Mouse (Mus musculus) cerebellum, adult 11-12 months (tissue): ENCODE data around the gene Atf4.
A peak's percentile ranks its signal among the peaks of the same experiment; 100 is the strongest.

Experiments
- DNase-seq: peaks from one replicate; pipeline ENCODE4 v3.0.0; 2022

Atf4 gene

DNA sequence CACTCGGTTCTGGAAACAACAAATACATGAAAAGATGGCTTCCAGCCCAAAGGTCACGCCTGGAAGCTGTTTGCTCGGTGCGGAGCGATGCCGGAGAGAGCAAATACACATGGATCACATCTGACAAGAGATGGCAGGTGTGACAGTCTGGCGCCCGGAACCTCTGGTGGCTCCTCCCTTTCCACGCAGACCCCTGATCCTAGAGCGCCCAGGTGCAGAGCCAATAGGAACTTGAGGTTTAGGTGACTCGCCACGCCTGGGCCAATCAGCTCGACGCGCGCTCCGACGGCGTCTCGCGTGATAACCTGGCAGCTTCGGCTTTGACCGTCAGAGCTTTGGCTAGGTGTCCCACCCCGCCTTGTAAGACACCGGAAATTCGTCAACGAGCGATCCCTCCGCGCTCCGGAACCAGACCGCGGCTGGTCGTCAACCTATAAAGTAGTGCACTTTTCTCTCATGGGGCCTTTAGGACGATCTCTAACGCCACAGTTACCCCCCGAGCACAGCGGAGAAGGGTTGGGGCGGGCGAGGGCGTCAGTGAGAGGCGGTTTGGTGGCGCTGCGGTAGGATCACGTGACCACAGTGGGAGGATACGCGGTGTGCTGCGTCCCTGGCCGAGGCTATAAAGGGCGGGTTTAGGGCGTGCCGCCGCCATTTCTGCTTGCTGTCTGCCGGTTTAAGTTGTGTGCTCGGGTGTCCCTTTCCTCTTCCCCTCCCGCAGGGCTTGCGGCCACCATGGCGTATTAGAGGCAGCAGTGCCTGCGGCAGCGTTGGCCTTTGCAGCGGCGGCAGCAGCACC lies at the start of gene Atf4:
Gene Atf4 (plus strand): TSS at position 338 of the 799 bp plus-strand sequence.
- peak; percentile 100 for DNase-seq

DNA sequence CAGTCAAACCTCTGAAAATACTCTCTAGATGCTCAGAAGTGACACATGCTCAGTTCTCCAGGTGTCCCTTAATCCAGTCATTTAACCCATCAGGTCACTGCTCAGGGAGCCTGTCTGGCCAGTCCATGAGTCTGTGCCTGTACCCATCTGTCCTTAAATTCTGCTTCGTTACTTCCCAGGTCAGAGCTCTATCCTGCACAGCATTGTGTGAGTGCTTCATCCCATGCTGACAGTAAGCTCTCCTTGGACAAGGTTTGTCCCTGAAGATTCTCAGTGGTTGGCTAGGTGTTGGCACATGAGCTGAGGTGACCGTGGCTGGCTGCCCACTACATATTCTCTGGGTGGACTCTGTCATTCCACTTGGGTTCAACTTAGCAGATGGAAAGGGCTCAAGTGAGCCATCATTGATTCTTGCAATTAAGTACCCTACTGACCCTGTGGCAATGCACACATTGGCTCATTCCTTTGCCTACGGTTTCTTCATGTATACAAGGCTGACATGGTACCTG lies 48.9 kb upstream of the Atf4 start:
- no peak for DNase-seq

DNA sequence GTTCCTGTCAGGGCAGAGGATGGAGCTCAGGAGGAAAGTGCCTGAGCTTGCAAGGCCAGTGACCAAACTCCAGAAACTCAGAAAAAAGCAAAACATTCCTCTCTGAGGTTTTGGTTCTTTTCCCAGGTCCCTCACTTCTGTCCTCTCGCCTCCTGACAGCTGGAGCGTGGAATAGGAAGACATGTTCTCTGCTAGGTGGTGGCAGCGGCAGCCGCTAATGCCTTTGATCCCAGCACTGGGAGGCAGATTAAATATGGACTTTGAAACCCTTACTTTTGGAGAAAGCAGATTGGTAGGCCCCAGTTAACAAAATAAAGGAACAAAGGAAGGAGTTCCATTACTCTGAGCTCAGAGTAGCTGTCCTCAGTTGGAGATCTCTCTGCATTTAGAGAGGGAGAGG lies 46.5 kb upstream of the Atf4 start:
- DNase-seq = no peak

DNA sequence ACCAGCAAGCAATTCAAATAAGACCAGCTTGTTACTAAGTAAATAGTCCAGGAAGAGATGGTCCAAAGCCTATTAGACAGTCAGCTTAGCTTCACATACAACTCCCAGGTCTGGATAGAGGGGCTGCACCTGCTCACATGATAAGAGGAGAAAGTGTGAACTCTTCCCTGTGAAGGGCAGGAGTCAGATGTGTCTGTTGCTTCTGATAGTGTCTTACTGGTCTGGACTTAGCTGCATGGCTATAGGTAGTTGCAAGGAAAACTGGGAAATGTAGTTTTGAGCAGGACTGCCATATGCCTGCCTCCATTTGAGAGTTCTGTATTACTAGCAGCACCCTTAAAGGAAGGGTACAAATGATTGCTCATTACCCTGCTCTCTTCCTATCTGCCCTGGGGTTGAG lies 41.3 kb upstream of the Atf4 start:
- no peak for DNase-seq

DNA sequence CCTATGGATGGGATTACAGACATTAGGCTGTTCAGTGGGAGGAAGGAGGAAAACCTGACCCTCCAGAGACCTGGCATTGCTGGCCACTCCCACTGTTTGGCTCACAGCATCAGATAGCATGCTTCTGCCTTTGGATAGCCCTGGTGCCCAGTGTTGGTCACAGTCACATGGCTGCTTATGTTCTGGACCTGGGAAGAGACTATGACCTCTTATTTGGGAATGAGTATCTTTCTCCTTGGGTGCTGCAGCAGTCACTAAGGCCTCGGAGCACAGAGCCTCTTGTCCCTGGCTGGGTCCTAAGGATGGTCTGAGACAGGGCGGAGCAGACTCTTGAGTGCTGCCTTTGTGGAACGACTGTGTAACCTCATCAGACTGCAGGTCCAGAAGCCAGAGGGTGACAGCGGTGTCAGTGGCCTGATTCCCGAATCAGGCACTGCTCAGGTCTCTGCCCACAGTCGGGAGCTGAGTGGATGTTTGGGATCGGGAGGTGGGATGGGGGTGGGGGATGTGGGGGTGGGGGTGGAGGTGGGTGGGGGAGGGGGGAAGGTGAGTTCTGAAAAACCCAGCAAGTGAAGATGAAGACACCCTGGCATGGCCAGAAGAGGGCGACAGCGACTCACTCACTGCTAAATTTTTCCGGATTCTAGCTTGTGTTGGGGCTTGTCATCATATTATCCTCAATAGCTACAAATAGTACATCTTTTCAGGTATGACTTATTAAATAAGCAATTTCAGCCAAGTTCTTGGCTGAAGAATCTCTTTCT lies 39.1 kb upstream of the Atf4 start:
- DNase-seq = no peak

DNA sequence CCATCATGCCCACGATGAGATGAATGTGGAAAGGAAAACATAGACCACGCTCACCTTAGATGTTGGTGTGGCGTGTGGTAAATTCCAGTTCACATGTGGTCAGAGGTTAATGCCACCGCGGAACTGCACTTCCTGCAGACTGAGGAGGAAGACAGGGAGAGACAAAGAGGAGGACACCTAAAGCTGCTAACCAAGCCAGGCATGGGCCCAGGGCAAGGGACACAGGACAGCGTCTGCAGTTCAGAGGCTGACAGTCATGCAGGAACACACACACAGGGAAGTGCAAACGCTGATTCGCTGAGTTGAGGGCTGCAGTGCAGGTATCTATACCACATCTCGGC lies 38.5 kb upstream of the Atf4 start:
- DNase-seq = no peak

DNA sequence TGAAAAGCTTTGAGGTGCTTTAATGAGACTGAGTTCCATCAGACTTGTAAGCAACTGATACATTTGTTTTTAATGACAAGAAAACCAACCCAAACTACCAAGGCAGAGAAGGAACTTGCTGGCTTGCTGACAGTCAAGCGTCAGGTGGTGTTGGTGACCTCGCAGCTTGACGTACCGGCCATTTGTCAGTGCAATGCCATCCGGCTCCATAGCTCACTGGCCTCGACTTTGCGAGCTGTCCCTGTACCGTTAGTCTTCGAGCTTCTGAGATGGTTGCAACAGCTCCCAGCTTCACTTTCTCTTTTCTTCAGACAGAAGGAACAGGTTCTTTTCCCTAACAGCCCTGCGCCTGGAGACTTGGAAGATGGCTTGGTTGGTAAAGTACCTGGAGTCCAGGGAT lies 37.5 kb upstream of the Atf4 start:
- DNase-seq = no peak

DNA sequence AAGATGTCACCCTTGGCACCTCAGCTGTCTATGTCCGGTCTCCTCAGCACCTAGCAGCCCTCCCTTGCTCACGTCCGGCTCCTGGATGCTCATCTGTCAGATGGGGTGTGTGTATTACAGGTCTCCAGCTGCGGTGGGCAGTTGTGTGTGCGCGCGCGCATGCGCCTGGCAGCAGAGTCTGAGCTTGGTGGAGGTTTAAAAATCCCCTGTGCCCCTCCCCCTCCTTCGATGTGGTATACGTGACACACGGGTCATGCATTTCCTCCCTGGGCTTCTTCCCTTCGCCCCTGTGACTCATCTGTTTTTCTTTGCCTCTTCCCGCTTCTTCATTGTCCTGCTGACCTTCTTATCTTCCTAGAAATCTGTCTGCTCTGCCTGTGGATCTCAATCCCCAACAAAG lies 35.8 kb upstream of the Atf4 start:
- DNase-seq = no peak

DNA sequence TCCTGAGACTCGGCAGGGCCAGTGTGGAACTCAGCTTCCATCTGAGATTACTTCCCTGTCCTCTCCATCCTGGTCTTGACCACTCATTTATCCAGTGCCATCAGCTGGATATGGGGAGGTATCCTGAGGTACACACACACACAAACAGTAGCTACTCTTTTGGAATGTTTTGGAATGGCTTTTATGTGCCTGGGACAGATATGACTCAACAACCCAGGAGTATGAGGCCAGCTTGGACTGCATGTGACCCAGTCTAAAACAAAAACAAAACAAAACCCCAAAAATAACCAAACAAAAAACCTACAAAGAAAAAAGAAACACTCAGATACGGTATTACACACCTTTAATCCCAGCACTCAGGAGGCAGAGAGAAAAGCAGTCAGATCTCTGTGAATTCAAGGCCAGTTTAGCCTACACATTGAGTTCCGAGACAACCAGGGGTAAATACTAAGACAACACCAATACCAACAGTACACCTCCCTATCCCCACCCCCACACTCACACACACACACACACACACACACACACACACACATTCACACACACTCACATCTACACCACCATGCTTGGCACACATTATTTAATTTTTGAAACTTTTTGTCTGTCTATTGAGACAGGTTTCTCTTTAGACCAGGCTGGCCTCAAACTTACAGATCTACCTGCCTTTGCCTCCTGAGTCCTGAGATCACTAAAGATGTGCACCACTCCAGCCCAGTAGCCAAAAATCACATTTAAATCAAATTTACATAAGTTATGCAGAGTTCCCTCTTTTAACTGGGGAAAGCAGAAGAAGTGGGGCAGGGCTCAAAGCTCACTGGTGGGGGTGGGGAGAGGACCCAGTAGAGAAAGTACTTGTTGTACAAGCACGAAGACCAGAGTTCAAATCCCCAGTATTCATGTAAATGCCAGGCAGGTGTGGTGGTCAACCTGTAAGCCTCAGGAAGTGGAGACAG lies 35.0 kb upstream of the Atf4 start:
- DNase-seq = no peak

DNA sequence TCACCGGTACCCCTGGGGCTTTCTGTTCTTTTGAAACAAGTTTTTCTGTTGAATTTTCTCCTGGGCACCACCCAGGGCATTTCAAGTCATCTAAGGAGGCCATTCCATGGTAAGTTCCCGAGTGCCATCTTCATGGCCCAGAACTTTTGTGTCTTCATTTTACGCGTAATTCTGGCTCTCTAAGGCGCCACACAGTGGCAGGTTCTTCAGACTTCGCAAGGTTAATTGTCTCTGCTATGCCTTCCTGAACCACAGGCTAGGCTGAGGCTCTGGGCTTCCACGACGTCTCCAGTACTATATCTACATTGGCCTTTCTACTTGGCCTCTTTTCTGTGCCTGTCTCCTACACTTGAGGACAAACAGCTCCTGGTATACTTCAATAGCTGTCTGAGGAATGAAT lies 34.0 kb upstream of the Atf4 start:
- no peak for DNase-seq

DNA sequence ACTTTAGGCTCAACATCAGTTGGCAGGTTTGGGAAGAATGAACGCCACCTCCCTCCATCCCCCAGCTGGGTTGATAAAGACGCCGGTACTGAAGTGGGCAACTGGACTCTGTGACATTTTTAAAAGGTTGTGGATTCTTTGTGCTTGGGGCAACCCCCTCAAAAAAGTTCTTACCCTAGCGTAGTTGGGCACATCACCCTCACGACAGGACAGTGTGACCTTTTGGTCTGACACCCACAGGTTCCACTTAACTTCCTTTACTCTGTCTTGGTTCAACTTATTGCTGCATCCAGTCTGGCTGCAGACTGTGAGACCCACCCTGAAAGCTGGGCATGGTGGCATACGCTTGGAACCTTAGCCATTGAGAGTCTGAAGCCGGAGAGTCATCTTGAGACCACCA lies 31.2 kb upstream of the Atf4 start:
- DNase-seq = no peak

DNA sequence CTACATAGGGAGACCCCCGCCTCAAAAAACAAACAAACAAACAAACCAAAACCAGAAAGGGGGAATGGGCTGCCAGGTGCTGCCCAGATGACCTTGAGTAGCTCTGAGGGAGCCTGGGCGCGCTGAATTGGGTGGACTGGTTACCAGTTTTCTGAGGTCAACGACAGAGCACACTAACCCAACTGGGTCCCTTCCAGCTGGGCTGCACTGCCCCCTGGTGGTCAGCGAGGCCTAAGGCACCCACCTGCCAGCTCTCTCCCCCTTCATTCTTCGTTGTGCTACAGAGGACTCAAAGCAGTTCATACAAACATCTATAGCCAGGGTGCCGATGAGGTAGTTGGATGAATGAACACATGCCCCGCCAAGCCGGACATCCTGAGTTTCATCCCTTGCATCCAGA lies 29.8 kb upstream of the Atf4 start:
- peak; percentile 74 for DNase-seq

DNA sequence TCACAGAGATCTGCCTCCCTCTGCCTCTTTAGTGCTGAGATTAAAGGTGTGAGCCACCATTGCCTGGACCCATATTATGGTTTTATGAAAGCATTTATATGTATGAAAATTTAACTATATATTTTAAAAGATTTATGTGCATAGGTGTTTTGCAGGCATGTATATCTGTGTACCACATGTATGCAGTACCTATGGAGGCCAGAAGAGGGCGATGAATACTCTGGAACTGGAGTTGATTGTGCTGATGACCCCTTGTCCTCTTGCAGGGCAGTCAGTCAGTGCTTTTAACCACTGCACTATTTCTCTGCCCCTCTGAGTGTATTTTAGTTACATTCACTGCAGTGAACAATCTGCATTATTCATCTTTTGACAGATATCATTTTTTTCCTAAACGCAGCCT lies 29.2 kb upstream of the Atf4 start:
- DNase-seq = no peak

DNA sequence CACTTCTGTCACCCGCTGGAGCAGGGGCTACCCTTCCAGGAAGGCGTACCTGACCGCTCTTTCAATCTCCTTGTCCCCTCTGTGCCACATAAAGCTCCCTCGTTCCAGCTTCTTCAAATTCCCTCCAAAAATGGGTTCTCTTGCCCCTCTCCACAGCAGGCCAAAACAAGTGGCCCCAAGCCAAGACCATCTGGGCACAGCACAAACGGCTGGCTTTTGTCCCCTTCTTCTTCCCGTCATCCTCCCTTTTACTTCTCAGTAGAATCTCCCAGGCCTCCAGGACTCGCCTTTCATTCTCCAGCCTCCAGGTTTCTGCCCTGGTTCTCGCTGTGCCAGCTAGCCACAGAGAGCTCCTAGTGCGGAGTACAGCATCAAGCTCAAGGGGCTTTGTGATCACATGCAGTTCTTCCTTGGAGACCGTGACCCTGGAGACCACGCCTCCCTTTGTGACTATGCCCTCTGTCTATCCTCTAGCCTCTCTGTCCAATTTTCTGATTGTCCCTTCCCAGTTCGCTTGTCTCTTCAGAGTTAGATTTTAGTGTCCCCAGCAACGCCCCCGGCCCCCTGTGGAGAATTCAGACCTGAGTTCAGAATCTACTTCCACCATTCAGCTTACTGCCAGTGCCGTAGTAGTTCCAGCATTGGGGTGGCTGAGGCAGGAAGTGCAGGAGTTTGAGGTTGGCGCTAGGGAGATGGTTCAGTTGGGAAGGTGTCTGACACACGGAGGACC lies 26.7 kb upstream of the Atf4 start:
- DNase-seq = no peak

DNA sequence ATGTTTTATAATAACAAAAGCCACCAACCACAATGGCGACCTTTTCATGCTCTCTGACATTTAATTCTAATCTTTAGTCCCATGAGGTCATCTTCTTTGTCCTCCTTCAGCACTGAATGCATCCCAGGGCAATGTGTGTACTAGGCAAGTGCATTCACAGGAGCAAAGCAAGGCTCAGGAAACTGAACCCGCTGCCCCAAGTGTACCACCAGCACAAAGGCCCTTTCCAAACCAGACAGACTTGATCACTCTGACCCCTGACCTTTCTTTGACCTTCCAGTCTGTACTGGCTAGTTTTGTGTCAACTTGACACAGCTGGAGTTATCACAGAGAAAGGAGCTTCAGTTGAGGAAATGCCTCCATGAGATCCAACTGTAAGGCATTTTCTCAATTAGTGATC lies 22.7 kb upstream of the Atf4 start:
- DNase-seq = no peak

DNA sequence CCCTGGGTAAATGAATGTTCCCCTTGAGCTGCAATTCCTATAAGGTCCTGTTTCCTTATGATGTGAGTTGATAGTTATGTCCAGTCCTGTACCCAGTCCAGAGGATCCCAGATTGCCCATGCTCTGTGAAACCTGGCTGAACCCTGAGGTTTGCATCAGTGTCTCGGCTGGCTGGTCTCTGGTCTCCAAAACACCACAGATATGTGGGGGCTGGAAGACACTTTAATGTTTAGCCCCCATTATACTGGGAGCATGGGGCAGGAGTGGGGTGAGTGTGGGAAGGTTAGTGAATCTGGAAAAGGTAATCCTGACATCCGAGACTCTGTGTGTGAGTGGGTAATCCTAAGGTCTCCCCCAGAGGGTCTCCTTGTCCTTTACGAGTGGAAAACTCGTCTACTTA lies 21.9 kb upstream of the Atf4 start:
- DNase-seq = no peak

DNA sequence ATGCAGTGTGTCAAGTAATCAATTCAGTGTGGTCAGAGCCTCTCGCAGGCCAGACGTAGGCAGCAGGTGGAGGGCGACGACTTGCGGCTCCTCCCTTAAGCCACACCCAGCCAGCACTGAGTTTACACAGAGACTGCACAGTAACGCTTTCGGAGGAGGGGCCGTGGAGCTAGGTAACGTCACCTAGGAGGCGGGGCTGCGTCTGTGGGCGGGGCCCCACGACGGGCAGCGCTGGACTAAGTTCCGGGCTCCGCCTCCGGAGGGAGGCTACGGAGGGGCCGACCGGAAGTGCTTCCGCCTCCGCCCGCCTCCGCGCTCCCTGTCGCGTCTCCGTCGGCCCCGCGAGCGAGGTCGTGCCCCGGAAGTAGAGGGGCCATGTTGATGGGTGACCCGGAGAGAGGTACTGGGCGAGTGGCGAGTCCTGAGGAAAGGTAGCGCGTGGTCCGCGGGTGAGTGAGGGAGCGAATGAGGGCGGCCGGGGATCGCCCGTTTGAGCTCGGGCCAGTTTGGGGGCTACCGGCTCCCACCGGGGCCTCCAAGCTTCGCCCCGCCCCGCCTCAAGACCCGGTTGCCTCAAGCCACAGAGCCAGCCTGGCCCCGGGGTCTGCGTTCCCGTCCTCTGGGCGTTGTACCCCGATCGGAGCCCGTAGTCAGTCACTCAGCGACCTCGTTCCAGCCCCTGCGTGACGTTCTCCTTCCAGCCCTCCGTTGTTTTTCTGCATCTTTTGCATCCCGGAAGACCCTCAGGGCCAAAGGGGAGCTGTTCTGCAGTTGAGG lies 21.1 kb upstream of the Atf4 start, which contains the start of gene Mief1:
Gene Mief1 (plus strand): TSS at position 286 of the 777 bp plus-strand sequence.
- peak; percentile 98 for DNase-seq

DNA sequence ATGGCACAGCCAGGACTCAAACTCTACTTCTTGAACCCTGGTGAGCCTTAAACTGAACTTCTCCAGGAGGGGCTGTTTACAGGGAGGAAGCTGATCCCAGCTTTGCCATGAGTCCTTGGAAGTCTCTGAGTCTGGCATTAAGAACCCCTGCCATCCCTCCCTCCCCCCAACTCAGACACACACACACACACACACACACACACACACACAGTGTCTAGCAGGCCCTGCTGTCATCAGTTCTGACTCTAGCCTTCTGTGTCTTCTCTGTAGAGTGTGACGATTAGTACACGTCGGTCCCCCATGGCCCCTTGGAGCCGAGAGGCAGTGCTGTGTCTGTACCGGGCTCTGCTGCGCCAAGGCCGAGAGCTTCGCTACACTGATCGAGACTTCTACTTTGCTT lies 19.4 kb upstream of the Atf4 start, which contains the start of gene AC140267.1:
Gene AC140267.1 (plus strand): TSS at position 301 of the 400 bp plus-strand sequence.
- no peak for DNase-seq

DNA sequence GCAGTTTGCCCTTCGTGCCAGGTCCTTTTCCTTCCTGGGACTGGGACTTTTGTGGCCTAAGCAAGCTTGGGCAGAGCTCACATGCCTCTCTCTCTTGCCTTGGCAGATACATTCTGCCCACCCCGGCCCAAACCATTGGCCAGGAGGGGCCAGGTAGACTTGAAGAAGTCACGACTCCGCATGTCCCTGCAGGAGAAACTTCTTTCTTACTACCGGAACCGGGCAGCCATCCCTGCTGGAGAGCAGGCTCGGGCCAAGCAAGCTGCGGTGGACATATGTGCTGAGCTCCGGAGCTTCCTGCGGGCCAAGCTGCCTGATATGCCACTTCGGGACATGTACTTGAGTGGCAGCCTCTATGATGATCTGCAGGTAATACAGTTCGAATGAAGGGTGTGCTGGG lies 6.8 kb upstream of the Atf4 start:
- peak; percentile 71 for DNase-seq

DNA sequence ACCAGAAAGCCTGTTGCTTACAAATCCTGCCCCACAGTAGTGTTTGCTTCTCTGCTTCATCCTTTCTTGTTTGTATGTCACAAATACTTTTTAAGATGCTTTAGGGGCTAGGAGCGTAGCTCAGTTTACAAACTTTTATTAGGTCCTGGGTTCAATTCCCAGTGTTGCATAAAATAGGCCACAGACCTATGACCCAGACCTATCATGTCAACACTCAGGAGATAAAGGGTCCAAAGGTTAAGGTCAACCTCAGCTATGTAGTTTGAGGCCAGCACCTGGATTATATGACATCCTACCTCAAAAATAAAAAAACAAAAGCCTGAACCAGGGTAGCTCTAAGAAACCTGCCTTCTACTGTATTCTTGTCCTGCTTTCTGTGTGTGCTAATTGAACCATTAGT lies 6.4 kb upstream of the Atf4 start:
- no peak for DNase-seq

DNA sequence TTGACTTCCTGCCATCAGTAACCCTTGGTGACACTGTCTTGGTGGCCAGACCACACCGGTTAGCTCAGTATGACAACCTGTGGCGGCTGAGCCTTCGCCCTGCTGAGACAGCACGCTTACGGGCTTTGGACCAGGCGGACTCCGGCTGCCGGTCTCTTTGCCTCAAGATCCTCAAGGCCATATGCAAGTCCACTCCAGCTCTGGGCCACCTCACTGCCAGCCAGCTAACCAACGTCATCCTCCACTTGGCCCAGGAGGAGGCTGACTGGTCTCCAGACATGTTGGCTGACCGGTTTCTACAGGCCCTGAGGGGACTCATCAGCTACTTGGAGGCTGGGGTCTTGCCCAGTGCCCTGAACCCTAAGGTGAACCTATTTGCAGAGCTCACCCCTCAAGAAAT lies 5.3 kb upstream of the Atf4 start:
- no peak for DNase-seq

DNA sequence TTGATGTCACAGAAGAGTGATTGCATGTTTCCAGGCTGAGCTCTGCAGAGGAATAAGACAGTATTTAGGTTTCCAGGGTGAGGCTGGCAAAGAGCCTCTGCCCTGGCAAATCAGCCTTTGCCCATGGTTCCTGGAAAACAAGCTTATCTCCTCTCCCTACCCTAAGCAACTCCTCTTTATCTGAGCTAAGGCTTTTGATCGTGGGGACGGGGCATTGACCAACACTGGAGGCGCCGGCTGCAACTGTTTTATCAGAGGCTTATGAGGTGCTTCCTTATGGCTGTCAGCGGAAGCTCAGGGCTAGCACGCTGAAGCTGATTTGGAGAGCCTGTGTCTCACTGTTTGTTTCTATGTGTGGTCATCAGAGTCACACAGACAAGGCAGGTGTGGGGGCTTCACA lies 4.4 kb upstream of the Atf4 start:
- no peak for DNase-seq
